Mouse (Mus musculus): ENCODE measurements at regions not wholly inside any gene's neighbourhood (a gene's known extent, or its start where the extent isn't known, plus 50 kb on each side); places are given as distances from the start of the nearest gene placed in this dataset.

GRCm38 (mm10) chr14:105056171-105056570 is 121.0 kb downstream of the Rbm26 start:
- Histone ChIP-seq H3K36me3 (ENCODE audit: control insufficient read depth, insufficient read depth, low read length) (no peaks in the 10 kb centered on the region), H3K4me1 (replicated peaks; ENCODE audit: control insufficient read depth, insufficient read depth, low read length) (no peaks in the 10 kb centered on the region), H3K9me3 (ENCODE audit: control insufficient read depth, low read length) (no peaks in the 10 kb centered on the region), H3K27me3 (ENCODE audit: control insufficient read depth, insufficient read depth, low read length) (no peaks in the 10 kb centered on the region), H3K4me3 (ENCODE audit: low read depth, low read length) (no peak overlapping the region), H3K9ac (ENCODE audit: low read length) (no peak overlapping the region), H3K27ac (ENCODE audit: low read depth, low read length) (no peak overlapping the region), H3K4me2 (ENCODE audit: low read depth, low read length, severe bottlenecking) (no peak overlapping the region)
- ATAC-seq (replicated peaks; ENCODE audit: low FRiP score) (no peak), DNase-seq (ENCODE audit: low spot score) (no peak)
- WGBS = 92% methylated on average over 6 of the region's 6 CpGs

GRCm38 (mm10) chr14:105038798-105039197 is 138.3 kb downstream of the Rbm26 start:
- Histone ChIP-seq H3K36me3 (ENCODE audit: control insufficient read depth, insufficient read depth, low read length) (no peaks in the 10 kb centered on the region), H3K4me2 (ENCODE audit: low read depth, low read length, severe bottlenecking) (no peak overlapping the region), H3K27me3 (ENCODE audit: control insufficient read depth, insufficient read depth, low read length) (no peaks in the 10 kb centered on the region), H3K4me1 (replicated peaks; ENCODE audit: control insufficient read depth, insufficient read depth, low read length) (no peaks in the 10 kb centered on the region), H3K9ac (ENCODE audit: low read length) (no peak overlapping the region), H3K4me3 (ENCODE audit: low read depth, low read length) (no peak overlapping the region), H3K27ac (ENCODE audit: low read depth, low read length) (no peak overlapping the region), H3K9me3 (ENCODE audit: control insufficient read depth, low read length) (no peaks in the 10 kb centered on the region)
- no peak for ATAC-seq (replicated peaks; ENCODE audit: low FRiP score)
- no peak for DNase-seq (ENCODE audit: low spot score)

GRCm38 (mm10) chr14:105034712-105035377 is 142.3 kb downstream of the Rbm26 start:
- no peaks in the 10 kb centered on the region for H3K36me3 ChIP-seq (ENCODE audit: control insufficient read depth, insufficient read depth, low read length)
- H3K27me3 ChIP-seq (ENCODE audit: control insufficient read depth, insufficient read depth, low read length) = no peaks in the 10 kb centered on the region
- H3K4me2 ChIP-seq (ENCODE audit: low read depth, low read length, severe bottlenecking) = no peak overlapping the region
- no peaks in the 10 kb centered on the region for H3K4me1 ChIP-seq (replicated peaks; ENCODE audit: control insufficient read depth, insufficient read depth, low read length)
- H3K4me3 ChIP-seq (ENCODE audit: low read depth, low read length) = no peak overlapping the region
- 44% methylated on average over 14 of the region's 14 CpGs for WGBS
- DNase-seq (ENCODE audit: low spot score) (no peak), ATAC-seq (replicated peaks; ENCODE audit: low FRiP score) (no peak)
- no peak overlapping the region for H3K27ac ChIP-seq (ENCODE audit: low read depth, low read length)
- H3K9me3 ChIP-seq (ENCODE audit: control insufficient read depth, low read length) = no peaks in the 10 kb centered on the region
- no peak overlapping the region for H3K9ac ChIP-seq (ENCODE audit: low read length)

GRCm38 (mm10) chr14:105019971-105020370 is 157.2 kb downstream of the Rbm26 start:
- DNase-seq (ENCODE audit: low spot score) = no peak
- ATAC-seq (replicated peaks; ENCODE audit: low FRiP score) = no peak
- Histone ChIP-seq H3K27ac (ENCODE audit: low read depth, low read length) (no peak overlapping the region), H3K9ac (ENCODE audit: low read length) (no peak overlapping the region), H3K36me3 (ENCODE audit: control insufficient read depth, insufficient read depth, low read length) (no peaks in the 10 kb centered on the region), H3K27me3 (ENCODE audit: control insufficient read depth, insufficient read depth, low read length) (no peaks in the 10 kb centered on the region), H3K4me1 (replicated peaks; ENCODE audit: control insufficient read depth, insufficient read depth, low read length) (no peaks in the 10 kb centered on the region), H3K4me2 (ENCODE audit: low read depth, low read length, severe bottlenecking) (no peak overlapping the region), H3K9me3 (ENCODE audit: control insufficient read depth, low read length) (no peaks in the 10 kb centered on the region; the same call in 1 of the 2 replicates), H3K4me3 (ENCODE audit: low read depth, low read length) (no peak overlapping the region)
- 55% methylated on average over 6 of the region's 6 CpGs for WGBS

- Histone ChIP-seq H3K9ac (ENCODE audit: low read length) (no peak overlapping the region), H3K4me2 (ENCODE audit: low read depth, low read length, severe bottlenecking) (0 out of 2 replicates have a peak overlapping the region, but pooled peaks have one; percentile 11)
- 49% methylated on average over 17 of the region's 17 CpGs for WGBS
These were observed 160.9 kb downstream of the Rbm26 start for GRCm38 (mm10) chr14:105016089-105016846.

GRCm38 (mm10) chr14:105015278-105015677 is 161.8 kb downstream of the Rbm26 start:
- Histone ChIP-seq H3K27ac (ENCODE audit: low read depth, low read length) (no peak overlapping the region), H3K4me1 (replicated peaks; ENCODE audit: control insufficient read depth, insufficient read depth, low read length) (no peaks in the 10 kb centered on the region), H3K9me3 (ENCODE audit: control insufficient read depth, low read length) (no peaks in the 10 kb centered on the region; the same call in 1 of the 2 replicates), H3K4me3 (ENCODE audit: low read depth, low read length) (no peak overlapping the region), H3K36me3 (ENCODE audit: control insufficient read depth, insufficient read depth, low read length) (no peaks in the 10 kb centered on the region), H3K4me2 (ENCODE audit: low read depth, low read length, severe bottlenecking) (no peak overlapping the region), H3K27me3 (ENCODE audit: control insufficient read depth, insufficient read depth, low read length) (no peaks in the 10 kb centered on the region), H3K9ac (ENCODE audit: low read length) (no peak overlapping the region)
- 89% methylated on average over 2 of the region's 2 CpGs for WGBS
- DNase-seq (ENCODE audit: low spot score) = no peak
- no peak for ATAC-seq (replicated peaks; ENCODE audit: low FRiP score)

More at GRCm38 (mm10) chr14:105016089-105016846, 160.9 kb downstream of the Rbm26 start:
- DNase-seq (ENCODE audit: low spot score) (no peak), ATAC-seq (replicated peaks; ENCODE audit: low FRiP score) (peak; percentile 42)
- Histone ChIP-seq H3K27ac (ENCODE audit: low read depth, low read length) (no peak overlapping the region), H3K4me1 (replicated peaks; ENCODE audit: control insufficient read depth, insufficient read depth, low read length) (no peaks in the 10 kb centered on the region), H3K36me3 (ENCODE audit: control insufficient read depth, insufficient read depth, low read length) (no peaks in the 10 kb centered on the region), H3K27me3 (ENCODE audit: control insufficient read depth, insufficient read depth, low read length) (no peaks in the 10 kb centered on the region), H3K4me3 (ENCODE audit: low read depth, low read length) (no peak overlapping the region), H3K9me3 (ENCODE audit: control insufficient read depth, low read length) (no peaks in the 10 kb centered on the region; the same call in 1 of the 2 replicates)

GRCm38 (mm10) chr14:105010742-105011141 is 166.4 kb downstream of the Rbm26 start:
- no peak overlapping the region for H3K27ac ChIP-seq (ENCODE audit: low read depth, low read length)
- H3K9ac ChIP-seq (ENCODE audit: low read length) = no peak overlapping the region
- H3K4me3 ChIP-seq (ENCODE audit: low read depth, low read length) = no peak overlapping the region
- no peak overlapping the region for H3K4me2 ChIP-seq (ENCODE audit: low read depth, low read length, severe bottlenecking)
- ATAC-seq (replicated peaks; ENCODE audit: low FRiP score) (no peak), DNase-seq (ENCODE audit: low spot score) (no peak)
- no peaks in the 10 kb centered on the region for H3K4me1 ChIP-seq (replicated peaks; ENCODE audit: control insufficient read depth, insufficient read depth, low read length)
- H3K27me3 ChIP-seq (ENCODE audit: control insufficient read depth, insufficient read depth, low read length) = no peaks in the 10 kb centered on the region
- no peaks in the 10 kb centered on the region for H3K9me3 ChIP-seq (ENCODE audit: control insufficient read depth, low read length)
- no peaks in the 10 kb centered on the region for H3K36me3 ChIP-seq (ENCODE audit: control insufficient read depth, insufficient read depth, low read length)

- Histone ChIP-seq H3K9me3 (ENCODE audit: control insufficient read depth, low read length) (no peaks in the 10 kb centered on the region), H3K4me1 (replicated peaks; ENCODE audit: control insufficient read depth, insufficient read depth, low read length) (no peaks in the 10 kb centered on the region), H3K9ac (ENCODE audit: low read length) (no peak overlapping the region), H3K4me2 (ENCODE audit: low read depth, low read length, severe bottlenecking) (no peak overlapping the region), H3K27me3 (ENCODE audit: control insufficient read depth, insufficient read depth, low read length) (no peaks in the 10 kb centered on the region), H3K27ac (ENCODE audit: low read depth, low read length) (no peak overlapping the region), H3K4me3 (ENCODE audit: low read depth, low read length) (no peak overlapping the region), H3K36me3 (ENCODE audit: control insufficient read depth, insufficient read depth, low read length) (no peaks in the 10 kb centered on the region)
- ATAC-seq (replicated peaks; ENCODE audit: low FRiP score) = no peak
- DNase-seq (ENCODE audit: low spot score) = no peak
- WGBS = 81% methylated on average over 2 of the region's 2 CpGs
These were observed 168.8 kb downstream of the Rbm26 start for GRCm38 (mm10) chr14:105008331-105008730.

- no peaks in the 10 kb centered on the region for H3K27me3 ChIP-seq (ENCODE audit: control insufficient read depth, insufficient read depth, low read length)
- H3K4me3 ChIP-seq (ENCODE audit: low read depth, low read length) = no peak overlapping the region
- H3K9me3 ChIP-seq (ENCODE audit: control insufficient read depth, low read length) = no peaks in the 10 kb centered on the region
- ATAC-seq (replicated peaks; ENCODE audit: low FRiP score) (no peak), DNase-seq (ENCODE audit: low spot score) (no peak)
- H3K9ac ChIP-seq (ENCODE audit: low read length) = no peak overlapping the region
- 90% methylated on average over 3 of the region's 3 CpGs for WGBS
- no peak overlapping the region for H3K4me2 ChIP-seq (ENCODE audit: low read depth, low read length, severe bottlenecking)
- no peaks in the 10 kb centered on the region for H3K4me1 ChIP-seq (replicated peaks; ENCODE audit: control insufficient read depth, insufficient read depth, low read length)
- H3K27ac ChIP-seq (ENCODE audit: low read depth, low read length) = no peak overlapping the region
- no peaks in the 10 kb centered on the region for H3K36me3 ChIP-seq (ENCODE audit: control insufficient read depth, insufficient read depth, low read length)
These were observed 183.1 kb downstream of the Rbm26 start for GRCm38 (mm10) chr14:104994066-104994465.

Measured in forebrain, embryonic 11.5 days (tissue).